Mouse (Mus musculus) cortical plate, adult 2 months (tissue): ENCODE data around the gene Shmt2.

Source experiments
- CTCF ChIP-seq: fragments of 200-500 bp; IDR thresholded peaks from 2 replicates; pipeline ENCODE4 v1.5.1; 2011; ENCODE audit warnings: mild to moderate bottlenecking, control low read depth, low read length; ENCODE audit not compliant: insufficient read depth; ENCODE audit errors: extremely low read depth
- POLR2A ChIP-seq: fragments of 200-500 bp; IDR thresholded peaks from 2 replicates; pipeline ENCODE4 v1.6.1; 2011; ENCODE audit warnings: mild to moderate bottlenecking, low read length, control low read depth; ENCODE audit not compliant: insufficient read depth; ENCODE audit errors: extremely low read depth

DNA sequence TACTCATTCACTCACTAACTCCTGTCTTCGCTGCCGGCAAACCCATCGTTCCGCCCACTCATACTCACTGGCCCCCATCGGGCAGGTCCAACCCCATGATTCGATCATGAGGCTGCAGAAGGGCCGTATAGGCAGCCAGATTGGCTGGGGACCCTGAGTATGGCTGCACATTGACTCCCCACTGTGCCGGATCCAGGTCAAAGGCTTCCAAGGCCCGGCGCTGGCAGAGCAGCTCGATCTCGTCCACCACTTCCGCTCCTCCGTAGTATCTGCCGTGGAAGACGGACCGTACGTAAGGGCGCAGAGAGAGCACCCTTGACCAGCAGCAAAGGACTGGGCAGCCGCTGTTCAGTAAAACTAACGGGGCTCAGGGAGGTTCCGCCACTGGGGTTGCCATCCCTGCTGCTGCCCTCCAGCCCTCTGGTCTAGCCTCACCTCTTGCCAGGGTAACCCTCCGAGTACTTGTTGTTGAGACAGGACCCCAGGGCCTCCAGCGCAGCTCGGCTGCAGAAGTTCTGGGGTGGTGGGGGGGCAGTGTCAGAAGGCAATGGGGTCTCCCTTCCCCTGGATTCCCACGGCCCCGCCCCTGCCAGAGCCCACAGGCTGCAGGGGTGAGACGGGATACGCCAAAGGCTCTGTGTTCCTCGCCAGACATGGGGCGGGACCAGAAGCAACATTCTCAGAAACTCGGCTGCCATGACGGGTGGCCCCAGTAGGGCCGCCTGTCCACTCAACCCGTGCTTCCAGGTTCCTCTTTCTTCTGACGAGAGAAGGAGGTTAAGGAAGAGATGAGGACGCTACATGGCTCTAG is 2.1 kb downstream of the Shmt2 start:
- no peak for TF ChIP-seq POLR2A
- no peak for TF ChIP-seq CTCF
